Mouse (Mus musculus) myocyte (in vitro differentiated cells): Measurements from ENCODE around the gene Tnc. TPM values are rescaled to one million over a fixed set of nuclear protein-coding genes. Genes with fewer than 3 reads are reported as not detected.
A peak's percentile ranks its signal among the peaks of the same experiment; 100 is the strongest.

Source experiments
- H3K27me3 ChIP-seq: one replicate; pipeline ENCODE4 v1.6.1; 2011; ENCODE audit not compliant: control insufficient read depth, insufficient read depth, insufficient read length
- H3K36me3 ChIP-seq: one replicate; pipeline ENCODE4 v1.6.1; 2011; ENCODE audit not compliant: control insufficient read depth, insufficient read depth
- H3K4me2 ChIP-seq: one replicate; pipeline ENCODE4 v1.6.1; 2011; ENCODE audit warnings: low read depth, control low read depth
- H3K4me3 ChIP-seq: one replicate; pipeline ENCODE4 v1.5.1; 2011; ENCODE audit warnings: mild to moderate bottlenecking, control low read depth, moderate library complexity
- H3K79me2 ChIP-seq: one replicate; pipeline ENCODE4 v1.6.1; 2011; ENCODE audit not compliant: control insufficient read depth, insufficient read depth
- H3ac ChIP-seq: one replicate; pipeline ENCODE4 v1.6.1; 2011; ENCODE audit not compliant: control insufficient read depth, insufficient read length
- CEBPB ChIP-seq: IDR thresholded peaks from 2 replicates; pipeline ENCODE4 v1.6.1; 2011; ENCODE audit warnings: mild to moderate bottlenecking, moderate library complexity; ENCODE audit not compliant: poor library complexity, insufficient read depth, severe bottlenecking
- E2F4 ChIP-seq: IDR thresholded peaks from one replicate; pipeline ENCODE4 v1.6.1; 2011; ENCODE audit warnings: mild to moderate bottlenecking, control low read depth, moderate library complexity; ENCODE audit not compliant: insufficient read depth
- MAX ChIP-seq: IDR thresholded peaks from one replicate; pipeline ENCODE4 v1.6.1; 2011; ENCODE audit warnings: low read depth, mild to moderate bottlenecking, control low read depth
- MYOD1 ChIP-seq, 3 experiments: IDR thresholded peaks; one replicate each; pipeline ENCODE4 v1.6.1; 2011; ENCODE audit warnings: control low read depth in 2 of 3, low read depth in 2 of 3, mild to moderate bottlenecking in 2 of 3, moderate library complexity in 1 of 3; ENCODE audit not compliant: insufficient read length in 2 of 3, control insufficient read depth in 1 of 3
- MYOG ChIP-seq, 3 experiments: IDR thresholded peaks; one replicate each; pipeline ENCODE4 v1.6.1; 2011; ENCODE audit warnings: control low read depth in 2 of 3, low read depth in 2 of 3, mild to moderate bottlenecking in 2 of 3; ENCODE audit not compliant: insufficient read length in 2 of 3, control insufficient read depth in 1 of 3, insufficient read depth in 1 of 3
- POLR2A ChIP-seq: IDR thresholded peaks from one replicate; pipeline ENCODE4 v1.6.1; 2011; ENCODE audit warnings: low read depth, mild to moderate bottlenecking, control low read depth, moderate library complexity; ENCODE audit not compliant: insufficient read length
- POLR2AphosphoS2 ChIP-seq: IDR thresholded peaks from one replicate; pipeline ENCODE4 v1.6.1; 2011; ENCODE audit warnings: low read depth, control low read depth; ENCODE audit not compliant: insufficient read length
- REST ChIP-seq: IDR thresholded peaks from one replicate; pipeline ENCODE4 v1.6.1; 2011; ENCODE audit warnings: mild to moderate bottlenecking, control low read depth, moderate library complexity; ENCODE audit not compliant: insufficient read depth, insufficient read length
- SRF ChIP-seq: IDR thresholded peaks from one replicate; pipeline ENCODE4 v1.6.1; 2011; ENCODE audit warnings: low read depth; ENCODE audit not compliant: control insufficient read depth, insufficient read length
- TCF12 ChIP-seq: IDR thresholded peaks from one replicate; pipeline ENCODE4 v1.6.1; 2011; ENCODE audit warnings: mild to moderate bottlenecking, control low read depth; ENCODE audit not compliant: poor library complexity, insufficient read depth, severe bottlenecking
- TCF3 ChIP-seq: IDR thresholded peaks from one replicate; pipeline ENCODE4 v1.6.1; 2011; ENCODE audit warnings: low read depth, control low read depth; ENCODE audit not compliant: insufficient read length
- USF1 ChIP-seq: IDR thresholded peaks from one replicate; pipeline ENCODE4 v1.6.1; 2011; ENCODE audit warnings: low read depth, mild to moderate bottlenecking, control low read depth, moderate library complexity
- polyA plus RNA-seq: library from polyadenylated mRNA; unstranded; fragments of >200 nt; fragmentation: generic; extraction: Trizol; gene quantifications from one replicate; pipeline ENCODE4 v1.2.1, GENCODE M21; 2012; ENCODE audit warnings: missing spikeins

The Tnc gene
- polyA plus RNA-seq, 1 experiment, result 183 TPM

GRCm38 (mm10) chr4:64024041-64024779 is 22.6 kb downstream of the Tnc start:
- Histone ChIP-seq H3K79me2 (peaks cover 75% of the 10 kb centered on the region), H3K36me3 (peaks cover 48% of the 10 kb centered on the region), H3K4me3 (no peak overlapping the region), H3K4me2 (no peak overlapping the region), H3K27me3 (no peaks in the 10 kb centered on the region), H3ac (no peak overlapping the region)
- no peak for TF ChIP-seq POLR2A
- TF ChIP-seq TCF12, result no peak
- no peak for TF ChIP-seq TCF3
- TF ChIP-seq USF1, result no peak
- TF ChIP-seq CEBPB, result no peak
- TF ChIP-seq MYOD1 (IDR thresholded peaks at IDR 0.05; ENCODE audit: control insufficient read depth in 1 of 3, insufficient read length in 2 of 3, low read depth in 2 of 3), result no peak
- TF ChIP-seq E2F4, result no peak
- no peak for TF ChIP-seq MYOG (IDR thresholded peaks at IDR 0.05; ENCODE audit: control insufficient read depth in 1 of 3, insufficient read depth in 1 of 3, insufficient read length in 2 of 3, low read depth in 2 of 3)
- TF ChIP-seq REST, result no peak
- TF ChIP-seq POLR2AphosphoS2, result no peak
- TF ChIP-seq MAX, result no peak
- TF ChIP-seq SRF, result no peak

- no peak overlapping the region for H3K4me3 ChIP-seq
- no peak for TF ChIP-seq USF1
- peak; percentile 86 for TF ChIP-seq CEBPB
- H3K27me3 ChIP-seq, result no peaks in the 10 kb centered on the region
- no peak overlapping the region for H3ac ChIP-seq
- H3K79me2 ChIP-seq, result peaks cover 48% of the 10 kb centered on the region
- H3K36me3 ChIP-seq, result peaks cover 63% of the 10 kb centered on the region
- H3K4me2 ChIP-seq, result no peak overlapping the region
Measured at GRCm38 (mm10) chr4:64020930-64021589, 25.8 kb downstream of the Tnc start.

GRCm38 (mm10) chr4:64020151-64020550 is 26.7 kb downstream of the Tnc start:
- peaks cover 39% of the 10 kb centered on the region for H3K79me2 ChIP-seq
- H3K4me3 ChIP-seq, result no peak overlapping the region
- TF ChIP-seq E2F4, result no peak
- TF ChIP-seq REST, result no peak
- TF ChIP-seq MYOG (IDR thresholded peaks at IDR 0.05; ENCODE audit: control insufficient read depth in 1 of 3, insufficient read depth in 1 of 3, insufficient read length in 2 of 3, low read depth in 2 of 3), result no peak
- no peak for TF ChIP-seq TCF12
- TF ChIP-seq SRF, result no peak
- TF ChIP-seq POLR2AphosphoS2, result no peak
- no peak for TF ChIP-seq POLR2A
- TF ChIP-seq CEBPB, result no peak
- no peak for TF ChIP-seq MAX
- no peak for TF ChIP-seq MYOD1 (IDR thresholded peaks at IDR 0.05; ENCODE audit: control insufficient read depth in 1 of 3, insufficient read length in 2 of 3, low read depth in 2 of 3)
- no peak for TF ChIP-seq USF1
- no peak for TF ChIP-seq TCF3

GRCm38 (mm10) chr4:64011308-64011707 is 35.5 kb downstream of the Tnc start:
- Histone ChIP-seq H3K4me3 (no peak overlapping the region), H3K27me3 (no peaks in the 10 kb centered on the region), H3K36me3 (peaks cover 88% of the 10 kb centered on the region), H3ac (no peak overlapping the region), H3K4me2 (no peak overlapping the region), H3K79me2 (no peaks in the 10 kb centered on the region)
- TF ChIP-seq POLR2A, result no peak
- TF ChIP-seq MYOG (IDR thresholded peaks at IDR 0.05; ENCODE audit: control insufficient read depth in 1 of 3, insufficient read depth in 1 of 3, insufficient read length in 2 of 3, low read depth in 2 of 3), result no peak
- TF ChIP-seq CEBPB, result no peak
- no peak for TF ChIP-seq TCF12
- TF ChIP-seq TCF3, result no peak
- no peak for TF ChIP-seq REST
- TF ChIP-seq SRF, result no peak
- TF ChIP-seq E2F4, result no peak
- no peak for TF ChIP-seq MYOD1 (IDR thresholded peaks at IDR 0.05; ENCODE audit: control insufficient read depth in 1 of 3, insufficient read length in 2 of 3, low read depth in 2 of 3)
- TF ChIP-seq USF1, result no peak
- TF ChIP-seq MAX, result no peak
- TF ChIP-seq POLR2AphosphoS2, result no peak

More at GRCm38 (mm10) chr4:64020151-64020550, 26.7 kb downstream of the Tnc start:
- H3ac ChIP-seq, result no peak overlapping the region
- no peak overlapping the region for H3K4me2 ChIP-seq
- H3K27me3 ChIP-seq, result no peaks in the 10 kb centered on the region
- H3K36me3 ChIP-seq, result peaks cover 67% of the 10 kb centered on the region
